Mouse (Mus musculus) liver, embryonic 14.5 days (tissue): ENCODE results near the gene Ntn3. TPM values are rescaled to one million over a fixed set of nuclear protein-coding genes. Genes with fewer than 3 reads are reported as not detected.

Experiments
- ATAC-seq: fragments of 200-750 bp; cut with Nextera tagmentation; 2 replicates; pipeline ENCODE4 v1.8.0; 2017; ENCODE audit warnings: moderate number of reproducible peaks, mild to moderate bottlenecking, moderate library complexity; ENCODE audit not compliant: insufficient read depth
- DNase-seq, 3 experiments: peaks; one replicate each; pipeline ENCODE4 v3.0.0-alpha.2; 2012 to 2013; ENCODE audit warnings: low read depth in 3 of 3, low spot score in 3 of 3
- H3K27ac ChIP-seq: fragments of 300-500 bp; sonication (generic); 2 replicates; pipeline ENCODE4 v1.5.1; 2014; ENCODE audit warnings: moderate library complexity, mild to moderate bottlenecking, control low read depth, inconsistent platforms
- H3K27me3 ChIP-seq: fragments of 300-500 bp; sonication (generic); 2 replicates; pipeline ENCODE4 v1.6.1; 2014; ENCODE audit warnings: mild to moderate bottlenecking, low read length, moderate library complexity; ENCODE audit not compliant: control insufficient read depth, insufficient read depth
- H3K36me3 ChIP-seq: fragments of 300-500 bp; sonication (generic); replicated peaks from 2 replicates; pipeline ENCODE4 v1.6.1; 2014; ENCODE audit warnings: low read depth; ENCODE audit not compliant: control insufficient read depth, insufficient read depth
- H3K4me1 ChIP-seq, 2 experiments: fragments of 200-500 bp in 1 of 2; fragments of 300-500 bp in 1 of 2; sonication (generic) in 1 of 2; replicated peaks; 2 replicates each; pipeline ENCODE4 v1.6.1; 2012 to 2014; ENCODE audit warnings: antibody characterized with exemption in 1 of 2, inconsistent platforms in 1 of 2, low read length in 1 of 2; ENCODE audit not compliant: control insufficient read depth in 2 of 2, insufficient read depth in 2 of 2
- H3K4me2 ChIP-seq: fragments of 300-500 bp; sonication (generic); 2 replicates; pipeline ENCODE4 v1.6.1; 2014; ENCODE audit warnings: low read depth, mild to moderate bottlenecking, control low read depth, moderate library complexity
- H3K4me3 ChIP-seq, 2 experiments: fragments of 200-500 bp in 1 of 2; fragments of 300-500 bp in 1 of 2; sonication (generic) in 1 of 2; 2 replicates each; pipeline ENCODE4 v1.5.1; 2012 to 2014; ENCODE audit warnings: low read depth in 2 of 2, low read length in 2 of 2, mild to moderate bottlenecking in 2 of 2, control low read depth in 1 of 2, inconsistent platforms in 1 of 2, moderate library complexity in 1 of 2; ENCODE audit not compliant: insufficient read depth in 1 of 2
- H3K9ac ChIP-seq: fragments of 300-500 bp; sonication (generic); replicated peaks from 2 replicates; pipeline ENCODE4 v1.6.1; 2014; ENCODE audit warnings: mild to moderate bottlenecking, control low read depth, moderate library complexity
- H3K9me3 ChIP-seq: fragments of 300-500 bp; sonication (generic); 2 replicates; pipeline ENCODE4 v1.6.1; 2016; ENCODE audit warnings: low read length, mixed read lengths; ENCODE audit not compliant: control insufficient read depth
- CTCF ChIP-seq: IDR thresholded peaks from 2 replicates; pipeline ENCODE4 v1.5.1; 2016; ENCODE audit warnings: antibody characterized with exemption, low read depth, control low read depth
- EP300 ChIP-seq: IDR thresholded peaks from 2 replicates; pipeline ENCODE4 v1.6.1; 2016; ENCODE audit warnings: antibody characterized with exemption, low read depth
- WGBS: fragments of 180-500 bp; shearing (Covaris S2); extraction: QIAGEN DNeasy Blood & Tissue Kit; methylation state at CpG from one replicate; pipeline ENCODE4 v1.1.7; 2014; ENCODE audit not compliant: insufficient replicate concordance; 5-methylcytosine and 5-hydroxymethylcytosine counted together
- polyA plus RNA-seq, 2 experiments: library from polyadenylated mRNA; depleted of rRNA in 1 of 2; stranded (reverse) in 1 of 2; unstranded in 1 of 2; fragments of >200 nt; fragmentation: Nextera tagmentation in 1 of 2; extraction: Ambion mirVana in 1 of 2; gene quantifications; 2 replicates each; pipeline versions ENCODE4 v1.2.1 to v1.2.3; 2012 to 2014

The Ntn3 gene
- polyA plus RNA-seq, 2 experiments: 0.59 to 0.69 TPM

- peak overlapping the region; percentile 42 to 67; a peak in 3 of 4 replicates for H3K4me3 ChIP-seq
- WGBS: 64% methylated on average over 34 of the region's 34 CpGs
Observed at GRCm38 (mm10) chr17:24207768-24208640, 1.3 kb downstream of the Ntn3 start.

DNA sequence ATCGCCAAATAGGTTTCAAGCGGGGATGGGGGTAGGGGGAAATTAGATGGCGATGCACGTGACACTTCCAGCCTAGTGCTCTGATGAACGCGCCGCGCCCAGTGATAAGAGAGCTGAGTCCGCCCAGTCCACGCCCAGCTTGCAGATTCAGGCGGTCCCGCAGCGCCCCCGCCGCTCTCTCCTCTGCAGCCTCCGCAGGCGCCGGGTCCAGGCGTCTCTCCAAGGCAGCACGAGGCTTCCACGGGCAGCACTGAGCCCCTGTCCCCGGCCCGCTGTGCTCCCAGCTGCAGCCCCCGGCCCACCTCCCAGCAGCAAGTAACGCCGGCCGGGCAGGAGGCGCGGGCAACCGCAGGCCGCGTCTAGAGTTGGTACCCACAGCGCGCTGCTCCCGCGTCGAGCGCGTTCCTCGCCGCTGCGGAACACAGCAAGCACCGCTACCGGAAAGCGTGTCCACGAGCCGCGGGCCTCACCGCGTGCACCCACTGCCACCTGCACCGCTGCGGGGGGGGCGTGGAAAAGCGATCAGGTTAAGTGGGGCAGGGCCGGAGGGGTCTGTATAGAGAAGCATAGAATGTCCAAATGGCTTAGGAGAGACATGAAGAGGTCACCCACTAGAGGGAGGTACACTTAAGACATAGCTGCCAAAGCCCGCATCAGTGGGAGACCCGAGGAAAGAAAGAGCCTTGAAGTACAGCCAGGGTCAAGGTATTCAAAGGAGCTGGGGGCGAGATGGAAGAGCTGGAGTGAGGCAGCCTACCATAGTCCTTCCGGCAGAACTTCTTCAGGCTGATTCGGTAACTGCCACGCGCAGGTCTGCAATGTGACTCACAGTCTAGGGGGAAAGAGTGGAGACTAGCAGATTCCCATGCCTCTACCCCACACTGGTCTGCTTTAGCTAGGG, 2.6 kb downstream of the Ntn3 start:
- H3K27ac ChIP-seq: peak overlapping the region; percentile 88
- DNase-seq (peak; percentile 73 to 78 (median 73)), ATAC-seq (peak; percentile 42)
- H3K27me3 ChIP-seq: no peaks in the 10 kb centered on the region
- TF ChIP-seq CTCF (peak; percentile 54), EP300 (0 out of 2 replicates have a peak, but pooled peaks have one; percentile 18)
- no peaks in the 10 kb centered on the region; the same call in 1 of the 2 replicates for H3K36me3 ChIP-seq
- WGBS: 4% methylated on average over 60 of the region's 62 CpGs
- H3K4me2 ChIP-seq: peak overlapping the region; percentile 97
- H3K4me3 ChIP-seq: peak overlapping the region; percentile 67 to 70
- H3K9ac ChIP-seq: peak overlapping the region; percentile 81
- H3K9me3 ChIP-seq: no peaks in the 10 kb centered on the region
- H3K4me1 ChIP-seq: peaks cover 76 to 78% of the 10 kb centered on the region in 2 experiments

More at GRCm38 (mm10) chr17:24207768-24208640, 1.3 kb downstream of the Ntn3 start:
- no peak for ATAC-seq
- peaks cover 3% of the 10 kb centered on the region; the same call in 1 of the 2 replicates for H3K27me3 ChIP-seq
- no peaks in the 10 kb centered on the region for H3K9me3 ChIP-seq
- no peak for DNase-seq
- H3K36me3 ChIP-seq: no peaks in the 10 kb centered on the region
- TF ChIP-seq EP300 (no peak), CTCF (no peak)
- peak overlapping the region; percentile 97 for H3K4me2 ChIP-seq
- peak overlapping the region; percentile 95 for H3K27ac ChIP-seq
- H3K9ac ChIP-seq: peak overlapping the region; percentile 76
- H3K4me1 ChIP-seq: peaks cover 69 to 75% of the 10 kb centered on the region in 2 experiments

DNA sequence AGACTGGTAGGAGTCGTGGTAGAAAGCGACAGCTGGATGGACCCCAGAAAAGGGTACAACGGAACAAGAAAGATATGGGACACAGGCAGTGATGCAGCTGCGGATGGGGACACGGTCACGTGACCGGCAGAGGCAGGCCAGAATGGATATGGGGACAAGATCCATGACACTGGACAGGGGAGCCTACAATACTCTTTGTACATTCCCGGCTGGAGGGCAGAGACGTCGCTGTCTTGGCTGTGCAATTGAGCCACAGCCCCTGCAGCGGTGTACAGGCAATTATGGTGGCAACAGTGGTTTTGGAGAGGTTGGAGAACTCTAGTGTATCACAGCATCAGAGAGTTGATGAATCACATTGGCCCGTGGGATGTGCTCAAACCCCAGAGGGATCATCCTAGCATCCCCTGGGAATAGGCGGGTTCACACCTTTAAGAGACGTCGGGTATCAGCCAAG, 3.4 kb downstream of the Ntn3 start:
- H3K9ac ChIP-seq: peak overlapping the region; percentile 81
- peak overlapping the region; percentile 97 for H3K4me2 ChIP-seq
- TF ChIP-seq CTCF: no peak
- no peak for TF ChIP-seq EP300
- ATAC-seq (peak; percentile 20), DNase-seq (peak in 1 of 3 experiments; percentile 59)
- H3K27ac ChIP-seq: peak overlapping the region; percentile 88
- no peaks in the 10 kb centered on the region for H3K27me3 ChIP-seq
- WGBS: 6% methylated on average over 15 of the region's 15 CpGs
- no peaks in the 10 kb centered on the region for H3K9me3 ChIP-seq
- H3K36me3 ChIP-seq: no peaks in the 10 kb centered on the region; the same call in 1 of the 2 replicates
- peaks cover 80 to 82% of the 10 kb centered on the region in 2 experiments for H3K4me1 ChIP-seq
- peak overlapping the region; percentile 67 to 70 for H3K4me3 ChIP-seq

- DNase-seq (peak; percentile 81 to 89 (median 86)), ATAC-seq (peak; percentile 53)
- H3K4me3 ChIP-seq: peak within 1 kb of the TSS; percentile 67 to 70
- peaks cover 81 to 82% of the 10 kb centered on the region in 2 experiments for H3K4me1 ChIP-seq
- peak within 1 kb of the TSS; percentile 83 for H3K9ac ChIP-seq
- H3K36me3 ChIP-seq: no peaks in the 10 kb centered on the region; the same call in 1 of the 2 replicates
- no peaks in the 10 kb centered on the region for H3K9me3 ChIP-seq
- peak within 1 kb of the TSS; percentile 97 for H3K4me2 ChIP-seq
- WGBS: under 1% methylated on average over 64 of the region's 65 CpGs
- TF ChIP-seq EP300: no peak
- TF ChIP-seq CTCF: no peak
- peak within 1 kb of the TSS; percentile 92 for H3K27ac ChIP-seq
- no peaks in the 10 kb centered on the region for H3K27me3 ChIP-seq
Observed at GRCm38 (mm10) chr17:24205284-24205888, 3.9 kb downstream of the Ntn3 start, which contains the start of gene Tbc1d24. TSS of gene Tbc1d24 (minus strand) at chr17:24205562.
